Mouse (Mus musculus) midbrain, embryonic 16.5 days (tissue): ENCODE results near the gene Dtnb. TPM values are rescaled to one million over a fixed set of nuclear protein-coding genes. Genes with fewer than 3 reads are reported as not detected.
A peak's percentile ranks its signal among the peaks of the same experiment; 100 is the strongest.

Source experiments
- ATAC-seq: fragments of 200-750 bp; cut with Nextera tagmentation; 2 replicates; pipeline ENCODE4 v1.8.0; 2017; ENCODE audit warnings: moderate TSS enrichment
- H3K27ac ChIP-seq: fragments of 300-500 bp; sonication (generic); 2 replicates; pipeline ENCODE4 v1.5.1; 2014; ENCODE audit warnings: mild to moderate bottlenecking, low read length, mixed read lengths
- H3K27me3 ChIP-seq: fragments of 300-500 bp; sonication (generic); 2 replicates; pipeline ENCODE4 v1.6.1; 2014; ENCODE audit warnings: low read depth, low read length, mixed read lengths; ENCODE audit not compliant: control insufficient read depth, insufficient read depth
- H3K36me3 ChIP-seq: fragments of 300-500 bp; sonication (generic); 2 replicates; pipeline ENCODE4 v1.6.1; 2014; ENCODE audit warnings: mild to moderate bottlenecking, low read length, moderate library complexity, mixed read lengths; ENCODE audit not compliant: control insufficient read depth, insufficient read depth
- H3K4me1 ChIP-seq: fragments of 300-500 bp; sonication (generic); 2 replicates; pipeline ENCODE4 v1.6.1; 2014; ENCODE audit warnings: mild to moderate bottlenecking, low read length, mixed read lengths; ENCODE audit not compliant: control insufficient read depth, insufficient read depth
- H3K4me2 ChIP-seq: fragments of 300-500 bp; sonication (generic); 2 replicates; pipeline ENCODE4 v1.6.1; 2014; ENCODE audit warnings: mild to moderate bottlenecking, low read length, mixed read lengths
- H3K4me3 ChIP-seq: fragments of 300-500 bp; sonication (generic); 2 replicates; pipeline ENCODE4 v1.5.1; 2014; ENCODE audit warnings: low read depth, mild to moderate bottlenecking, low read length, moderate library complexity, mixed read lengths
- H3K9ac ChIP-seq: fragments of 300-500 bp; sonication (generic); 2 replicates; pipeline ENCODE4 v1.6.1; 2014; ENCODE audit warnings: low read depth, low read length, mixed read lengths
- H3K9me3 ChIP-seq: fragments of 300-500 bp; sonication (generic); replicated peaks from 2 replicates; pipeline ENCODE4 v1.6.1; 2014; ENCODE audit warnings: mild to moderate bottlenecking, low read length, mixed read lengths; ENCODE audit not compliant: control insufficient read depth, poor library complexity, severe bottlenecking
- WGBS: fragments of 180-500 bp; shearing (Covaris S2); extraction: QIAGEN DNeasy Blood & Tissue Kit; methylation state at CpG from one replicate; pipeline ENCODE4 v1.1.7; 2014; 5-methylcytosine and 5-hydroxymethylcytosine counted together
- polyA plus RNA-seq: library from polyadenylated mRNA; unstranded; fragments of >200 nt; fragmentation: Nextera tagmentation; extraction: Ambion mirVana; gene quantifications from 2 replicates; pipeline ENCODE4 v1.2.1, GENCODE M21; 2015

Gene Dtnb
- polyA plus RNA-seq, 1 experiment from 2014 or later, result 50.4 TPM

GRCm38 (mm10) chr12:3778286-3778685 is 206.1 kb downstream of the Dtnb start:
- Histone ChIP-seq H3K9ac (no peak overlapping the region), H3K4me1 (peaks cover 33% of the 10 kb centered on the region), H3K27ac (no peak overlapping the region), H3K27me3 (no peaks in the 10 kb centered on the region), H3K4me2 (no peak overlapping the region), H3K36me3 (peaks cover 4% of the 10 kb centered on the region; the same call in 1 of the 2 replicates), H3K4me3 (no peak overlapping the region), H3K9me3 (no peaks in the 10 kb centered on the region)
- no peak for ATAC-seq
- WGBS, result 85% methylated on average over 6 of the region's 6 CpGs

- ATAC-seq, result no peak
- 86% methylated on average over 2 of the region's 2 CpGs for WGBS
- Histone ChIP-seq H3K27me3 (no peaks in the 10 kb centered on the region), H3K36me3 (peaks cover 4% of the 10 kb centered on the region; the same call in 1 of the 2 replicates), H3K4me1 (peaks cover 43% of the 10 kb centered on the region), H3K27ac (no peak overlapping the region), H3K9ac (no peak overlapping the region), H3K9me3 (no peaks in the 10 kb centered on the region), H3K4me2 (no peak overlapping the region), H3K4me3 (no peak overlapping the region)
These were observed 207.5 kb downstream of the Dtnb start for GRCm38 (mm10) chr12:3779639-3780038.

GRCm38 (mm10) chr12:3780405-3780891 is 208.3 kb downstream of the Dtnb start:
- WGBS, result 10% methylated on average over 8 of the region's 8 CpGs
- Histone ChIP-seq H3K9me3 (no peaks in the 10 kb centered on the region), H3K4me1 (peaks cover 43% of the 10 kb centered on the region), H3K36me3 (peaks cover 4% of the 10 kb centered on the region; the same call in 1 of the 2 replicates), H3K4me3 (no peak overlapping the region), H3K27ac (peak overlapping the region; percentile 82), H3K27me3 (no peaks in the 10 kb centered on the region), H3K4me2 (no peak overlapping the region), H3K9ac (peak overlapping the region; percentile 33; the same call in 1 of the 2 replicates)
- ATAC-seq, result peak; percentile 53

GRCm38 (mm10) chr12:3780931-3781471 is 208.8 kb downstream of the Dtnb start:
- ATAC-seq, result peak; percentile 19

GRCm38 (mm10) chr12:3781482-3781881 is 209.3 kb downstream of the Dtnb start:
- peak; percentile 50; the same call in 1 of the 2 replicates for ATAC-seq
- H3K36me3 ChIP-seq, result no peaks in the 10 kb centered on the region
- 13% methylated on average over 8 of the region's 8 CpGs for WGBS
- H3K9me3 ChIP-seq, result no peaks in the 10 kb centered on the region
- H3K27ac ChIP-seq, result peak overlapping the region; percentile 82
- no peak overlapping the region for H3K4me2 ChIP-seq
- peak overlapping the region; percentile 34; the same call in 1 of the 2 replicates for H3K9ac ChIP-seq
- no peaks in the 10 kb centered on the region for H3K27me3 ChIP-seq
- peaks cover 43% of the 10 kb centered on the region for H3K4me1 ChIP-seq
- no peak overlapping the region for H3K4me3 ChIP-seq

More at GRCm38 (mm10) chr12:3780931-3781471, 208.8 kb downstream of the Dtnb start:
- Histone ChIP-seq H3K4me2 (no peak overlapping the region), H3K9me3 (no peaks in the 10 kb centered on the region), H3K4me1 (peaks cover 43% of the 10 kb centered on the region), H3K36me3 (peaks cover under 1% of the 10 kb centered on the region; the same call in 1 of the 2 replicates), H3K27me3 (no peaks in the 10 kb centered on the region), H3K9ac (peak overlapping the region; percentile 34; the same call in 1 of the 2 replicates), H3K4me3 (no peak overlapping the region), H3K27ac (peak overlapping the region; percentile 82)
- 28% methylated on average over 7 of the region's 7 CpGs for WGBS

- H3K4me1 ChIP-seq, result peaks cover 54% of the 10 kb centered on the region
- no peaks in the 10 kb centered on the region for H3K27me3 ChIP-seq
- H3K4me3 ChIP-seq, result no peak overlapping the region
- 44% methylated on average over 3 of the region's 3 CpGs for WGBS
- no peak overlapping the region for H3K9ac ChIP-seq
- H3K9me3 ChIP-seq, result no peaks in the 10 kb centered on the region
- no peak overlapping the region for H3K4me2 ChIP-seq
- ATAC-seq, result peak; percentile 53
- no peaks in the 10 kb centered on the region for H3K36me3 ChIP-seq
- peak overlapping the region; percentile 80 for H3K27ac ChIP-seq
These were observed 211.1 kb downstream of the Dtnb start for GRCm38 (mm10) chr12:3783196-3783825.

- Histone ChIP-seq H3K4me1 (peaks cover 54% of the 10 kb centered on the region), H3K9ac (no peak overlapping the region), H3K27ac (peak overlapping the region; percentile 22; the same call in 1 of the 2 replicates), H3K4me3 (no peak overlapping the region), H3K36me3 (no peaks in the 10 kb centered on the region), H3K27me3 (no peaks in the 10 kb centered on the region), H3K9me3 (no peaks in the 10 kb centered on the region), H3K4me2 (no peak overlapping the region)
- 61% methylated on average over 2 of the region's 2 CpGs for WGBS
- no peak for ATAC-seq
These were observed 212.1 kb downstream of the Dtnb start for GRCm38 (mm10) chr12:3784258-3784657.

- H3K4me2 ChIP-seq, result no peak overlapping the region
- H3K4me1 ChIP-seq, result peaks cover 54% of the 10 kb centered on the region
- ATAC-seq, result no peak
- no peaks in the 10 kb centered on the region for H3K36me3 ChIP-seq
- no peak overlapping the region for H3K9ac ChIP-seq
- 0 out of 2 replicates have a peak overlapping the region, but pooled peaks have one; percentile 22 for H3K27ac ChIP-seq
- H3K27me3 ChIP-seq, result no peaks in the 10 kb centered on the region
- H3K9me3 ChIP-seq, result no peaks in the 10 kb centered on the region
- 73% methylated on average over 4 of the region's 4 CpGs for WGBS
- H3K4me3 ChIP-seq, result no peak overlapping the region
These were observed 212.5 kb downstream of the Dtnb start for GRCm38 (mm10) chr12:3784729-3785128.

- peaks cover 38% of the 10 kb centered on the region for H3K4me1 ChIP-seq
- no peaks in the 10 kb centered on the region for H3K27me3 ChIP-seq
- H3K27ac ChIP-seq, result no peak overlapping the region
- no peak overlapping the region for H3K4me3 ChIP-seq
- WGBS, result 13% methylated on average over 3 of the region's 3 CpGs
- no peak for ATAC-seq
- H3K36me3 ChIP-seq, result no peaks in the 10 kb centered on the region
- H3K4me2 ChIP-seq, result no peak overlapping the region
- no peak overlapping the region for H3K9ac ChIP-seq
- no peaks in the 10 kb centered on the region for H3K9me3 ChIP-seq
These were observed 214.9 kb downstream of the Dtnb start for GRCm38 (mm10) chr12:3787041-3787440.
